Mouse (Mus musculus) brain, embryonic 14.5 days (tissue): ENCODE measurements around the gene Thoc6.

Experiments used
- CTCF ChIP-seq: fragments of 200-500 bp; IDR thresholded peaks from 2 replicates; pipeline ENCODE4 v1.5.1; 2012; ENCODE audit warnings: inconsistent platforms, mild to moderate bottlenecking, moderate library complexity, borderline replicate concordance; ENCODE audit not compliant: insufficient read depth, insufficient read length; ENCODE audit errors: extremely low read depth
- POLR2A ChIP-seq: fragments of 200-500 bp; IDR thresholded peaks from 2 replicates; pipeline ENCODE4 v1.6.1; 2012; ENCODE audit warnings: mild to moderate bottlenecking, inconsistent platforms, borderline replicate concordance; ENCODE audit not compliant: poor library complexity, insufficient read depth, insufficient read length, severe bottlenecking; ENCODE audit errors: extremely low read depth

- no peak for TF ChIP-seq CTCF
- TF ChIP-seq POLR2A, result no peak
Measured at GRCm38 (mm10) chr17:23719455-23719854, 45.8 kb upstream of the Thoc6 start.
